Mouse (Mus musculus) forebrain, embryonic 15.5 days (tissue): ENCODE measurements around the gene Vgll4. TPM values are rescaled to one million over a fixed set of nuclear protein-coding genes. Genes with fewer than 3 reads are reported as not detected.
A peak's percentile ranks its signal among the peaks of the same experiment; 100 is the strongest.
"Not testable (repeated sequence)": the region's sequence is repeated elsewhere in the genome, so short reads cannot be mapped to it uniquely, and the experiment has no call there.

Experiments used
- ATAC-seq: fragments of 200-750 bp; cut with Nextera tagmentation; replicated peaks from 2 replicates; pipeline ENCODE4 v1.8.0; 2017; ENCODE audit warnings: mild to moderate bottlenecking, moderate TSS enrichment, moderate library complexity
- H3K27ac ChIP-seq: fragments of 300-500 bp; sonication (generic); replicated peaks from 2 replicates; pipeline ENCODE4 v1.5.1; 2015; ENCODE audit warnings: mild to moderate bottlenecking, inconsistent platforms
- H3K27me3 ChIP-seq: fragments of 300-500 bp; sonication (generic); 2 replicates; pipeline ENCODE4 v1.6.1; 2015; ENCODE audit warnings: inconsistent platforms
- H3K36me3 ChIP-seq: fragments of 300-500 bp; sonication (generic); 2 replicates; pipeline ENCODE4 v1.6.1; 2015; ENCODE audit warnings: mild to moderate bottlenecking, inconsistent platforms
- H3K4me1 ChIP-seq: fragments of 300-500 bp; sonication (generic); 2 replicates; pipeline ENCODE4 v1.6.1; 2015; ENCODE audit warnings: inconsistent platforms
- H3K4me2 ChIP-seq: fragments of 300-500 bp; sonication (generic); replicated peaks from 2 replicates; pipeline ENCODE4 v1.6.1; 2015; ENCODE audit warnings: mild to moderate bottlenecking, inconsistent platforms
- H3K4me3 ChIP-seq: fragments of 300-500 bp; sonication (generic); 2 replicates; pipeline ENCODE4 v1.5.1; 2015; ENCODE audit warnings: mild to moderate bottlenecking, inconsistent platforms
- H3K9ac ChIP-seq: fragments of 300-500 bp; sonication (generic); replicated peaks from 2 replicates; pipeline ENCODE4 v1.6.1; 2015; ENCODE audit warnings: mild to moderate bottlenecking, inconsistent platforms
- H3K9me3 ChIP-seq: fragments of 300-500 bp; sonication (generic); 2 replicates; pipeline ENCODE4 v1.6.1; 2016; ENCODE audit warnings: inconsistent platforms
- WGBS: fragments of 180-500 bp; shearing (Covaris S2); methylation state at CpG from one replicate; pipeline ENCODE4 v1.1.7; 2015; ENCODE audit warnings: mixed read lengths; 5-methylcytosine and 5-hydroxymethylcytosine counted together
- polyA plus RNA-seq: library from polyadenylated mRNA; unstranded; fragments of >200 nt; fragmentation: Nextera tagmentation; extraction: Ambion mirVana; gene quantifications from 2 replicates; pipeline ENCODE4 v1.2.1, GENCODE M21; 2015

The Vgll4 gene
- polyA plus RNA-seq, 1 experiment from 2014 or later = 83.1 TPM

DNA sequence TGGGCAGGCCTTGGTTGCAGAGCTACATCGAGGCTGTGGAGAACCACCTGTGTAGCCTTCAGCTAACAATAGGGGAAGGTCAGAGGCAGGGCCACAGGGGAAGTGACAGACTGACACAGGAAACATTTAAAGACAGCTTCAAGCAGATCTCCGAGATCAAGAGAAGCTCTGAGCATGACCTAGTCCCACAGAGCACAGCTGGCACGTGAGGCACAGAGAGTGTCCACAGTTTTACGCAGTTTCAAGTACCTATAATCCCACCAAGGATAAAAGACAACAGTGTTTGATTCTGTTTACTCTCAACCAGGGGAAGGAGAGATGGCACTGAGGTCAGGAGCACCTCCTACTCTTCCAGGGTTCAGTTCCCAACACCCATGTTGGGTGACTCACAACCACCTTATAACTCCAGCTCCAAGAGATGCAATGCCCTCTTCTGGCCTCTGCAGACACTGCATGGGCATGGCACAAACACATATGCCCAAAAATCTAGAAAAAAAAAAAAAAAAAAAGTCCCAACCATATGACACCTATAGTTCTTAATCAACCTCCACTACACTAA is 75.2 kb downstream of the Vgll4 start:
- H3K4me3 ChIP-seq = no peak overlapping the region
- no peak overlapping the region for H3K9ac ChIP-seq
- H3K4me2 ChIP-seq = no peak overlapping the region
- no peaks in the 10 kb centered on the region for H3K36me3 ChIP-seq
- H3K4me1 ChIP-seq = peaks cover 51% of the 10 kb centered on the region
- no peak for ATAC-seq
- H3K27me3 ChIP-seq = no peaks in the 10 kb centered on the region
- WGBS = 80% methylated on average over 4 of the region's 4 CpGs
- H3K9me3 ChIP-seq = no peaks in the 10 kb centered on the region
- no peak overlapping the region for H3K27ac ChIP-seq

GRCm38 (mm10) chr6:114893427-114894209 is 76.2 kb downstream of the Vgll4 start:
- no peak overlapping the region for H3K4me2 ChIP-seq
- H3K27me3 ChIP-seq = no peaks in the 10 kb centered on the region
- H3K9ac ChIP-seq = no peak overlapping the region
- no peak for ATAC-seq
- no peak overlapping the region for H3K27ac ChIP-seq
- no peaks in the 10 kb centered on the region for H3K9me3 ChIP-seq
- 72% methylated on average over 20 of the region's 20 CpGs for WGBS
- H3K4me3 ChIP-seq = no peak overlapping the region
- peaks cover 54% of the 10 kb centered on the region for H3K4me1 ChIP-seq
- H3K36me3 ChIP-seq = no peaks in the 10 kb centered on the region

GRCm38 (mm10) chr6:114892363-114892762 is 77.4 kb downstream of the Vgll4 start:
- no peak overlapping the region for H3K4me3 ChIP-seq

GRCm38 (mm10) chr6:114891771-114892170 is 78.0 kb downstream of the Vgll4 start:
- H3K9ac ChIP-seq = 0 out of 2 replicates have a peak overlapping the region, but pooled peaks have one; percentile 9
- peak overlapping the region; percentile 26; the same call in 1 of the 2 replicates for H3K4me2 ChIP-seq
- H3K36me3 ChIP-seq = no peaks in the 10 kb centered on the region
- H3K9me3 ChIP-seq = no peaks in the 10 kb centered on the region
- peaks cover 67% of the 10 kb centered on the region for H3K4me1 ChIP-seq
- H3K27ac ChIP-seq = peak overlapping the region; percentile 50
- ATAC-seq = no peak
- no peaks in the 10 kb centered on the region for H3K27me3 ChIP-seq
- 42% methylated on average over 12 of the region's 12 CpGs for WGBS
- no peak overlapping the region for H3K4me3 ChIP-seq

More at GRCm38 (mm10) chr6:114892363-114892762, 77.4 kb downstream of the Vgll4 start:
- Histone ChIP-seq H3K4me2 (peak overlapping the region; percentile 26; the same call in 1 of the 2 replicates), H3K36me3 (no peaks in the 10 kb centered on the region), H3K4me1 (peaks cover 62% of the 10 kb centered on the region), H3K27me3 (no peaks in the 10 kb centered on the region), H3K9ac (0 out of 2 replicates have a peak overlapping the region, but pooled peaks have one; percentile 9), H3K27ac (peak overlapping the region; percentile 50), H3K9me3 (no peaks in the 10 kb centered on the region)
- peak; percentile 61 for ATAC-seq
- WGBS = under 1% methylated on average over 6 of the region's 6 CpGs

DNA sequence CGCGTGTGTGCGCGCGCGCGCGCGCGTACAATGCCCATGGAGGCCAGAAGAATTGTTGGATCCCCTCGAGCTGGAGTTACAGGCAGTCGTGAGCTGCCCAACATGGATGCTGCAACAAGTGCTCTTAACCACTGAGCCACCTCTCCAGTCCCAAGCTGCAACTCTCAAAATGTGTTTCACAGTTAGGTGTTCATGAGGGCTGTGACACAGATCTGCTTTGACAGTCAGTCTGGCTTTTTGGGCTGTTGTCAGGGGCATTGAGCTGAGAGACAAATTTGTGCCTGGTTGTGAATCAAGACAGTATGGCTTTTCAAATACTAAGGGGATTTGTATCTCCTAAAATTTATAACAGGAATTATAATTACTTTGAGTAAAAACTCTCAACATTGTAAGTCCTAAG is 78.5 kb downstream of the Vgll4 start:
- ATAC-seq = no peak
- 75% methylated on average over 12 of the region's 12 CpGs for WGBS
- H3K9me3 ChIP-seq = no peaks in the 10 kb centered on the region
- H3K27me3 ChIP-seq = no peaks in the 10 kb centered on the region
- no peak overlapping the region for H3K9ac ChIP-seq
- no peaks in the 10 kb centered on the region for H3K36me3 ChIP-seq
- H3K4me2 ChIP-seq = no peak overlapping the region
- peaks cover 72% of the 10 kb centered on the region for H3K4me1 ChIP-seq
- no peak overlapping the region for H3K4me3 ChIP-seq
- H3K27ac ChIP-seq = peak overlapping the region; percentile 77

- no peaks in the 10 kb centered on the region for H3K9me3 ChIP-seq
- peak; percentile 17 for ATAC-seq
- WGBS = 27% methylated on average over 19 of the region's 19 CpGs
- no peaks in the 10 kb centered on the region for H3K27me3 ChIP-seq
- peaks cover 78% of the 10 kb centered on the region for H3K4me1 ChIP-seq
- H3K9ac ChIP-seq = no peak overlapping the region
- peak overlapping the region; percentile 77 for H3K27ac ChIP-seq
- H3K4me2 ChIP-seq = peak overlapping the region; percentile 33
- no peaks in the 10 kb centered on the region for H3K36me3 ChIP-seq
- 0 out of 2 replicates have a peak overlapping the region, but pooled peaks have one; percentile 6 for H3K4me3 ChIP-seq
Measured at GRCm38 (mm10) chr6:114890411-114891115, 79.2 kb downstream of the Vgll4 start.

DNA sequence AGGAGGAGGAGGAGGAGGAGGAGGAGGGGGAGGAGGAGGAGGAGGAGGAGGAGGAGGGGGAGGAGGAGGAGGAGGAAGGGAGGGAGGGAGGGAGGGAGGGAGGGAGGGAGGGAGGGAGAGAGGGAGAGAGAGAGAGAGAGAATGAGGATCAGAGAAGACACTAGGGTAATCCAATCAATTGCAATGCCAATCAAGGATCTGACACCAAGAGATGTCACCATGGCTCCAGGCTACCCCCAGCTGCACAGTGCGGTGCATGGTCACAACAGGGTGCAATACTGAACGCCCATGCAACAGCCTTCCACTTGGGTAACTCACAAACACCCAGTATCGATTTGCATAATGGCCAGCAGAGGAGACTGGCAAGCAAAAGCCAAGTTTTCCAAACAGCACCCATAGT is 79.8 kb downstream of the Vgll4 start:
- H3K36me3 ChIP-seq, H3K4me3 ChIP-seq, H3K9ac ChIP-seq, H3K9me3 ChIP-seq, H3K4me2 ChIP-seq, H3K27me3 ChIP-seq, ATAC-seq: not testable (repeated sequence)
- peaks cover 78% of the 10 kb centered on the region for H3K4me1 ChIP-seq
- peak overlapping the region; percentile 77; the same call in 1 of the 2 replicates for H3K27ac ChIP-seq
- WGBS = 29% methylated on average over 3 of the region's 3 CpGs

DNA sequence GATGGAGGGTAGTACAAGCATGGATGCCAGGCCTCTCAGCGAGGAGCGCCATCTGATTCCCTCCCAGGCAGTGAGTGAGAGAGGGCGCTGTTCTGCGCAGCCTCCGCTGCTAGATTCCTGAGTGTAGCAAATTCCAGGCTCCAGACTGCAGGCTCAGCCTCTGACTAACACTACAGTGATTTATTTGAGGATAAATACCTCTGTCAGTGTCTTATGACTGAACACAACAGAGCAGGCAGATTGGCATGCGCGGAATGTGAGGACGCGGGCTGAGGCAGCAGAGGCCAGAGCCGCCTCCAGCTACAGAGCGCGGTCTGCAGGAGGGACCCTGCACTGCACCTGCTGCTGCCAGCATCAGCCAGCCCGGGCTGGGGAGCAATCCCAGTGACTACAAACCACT is 80.9 kb downstream of the Vgll4 start:
- ATAC-seq = peak; percentile 41
- H3K4me1 ChIP-seq = peaks cover 74% of the 10 kb centered on the region
- WGBS = 7% methylated on average over 13 of the region's 13 CpGs

GRCm38 (mm10) chr6:114886504-114887361 is 83.1 kb downstream of the Vgll4 start:
- no peaks in the 10 kb centered on the region for H3K27me3 ChIP-seq
- no peak overlapping the region for H3K4me3 ChIP-seq
- no peaks in the 10 kb centered on the region for H3K9me3 ChIP-seq
- no peak overlapping the region for H3K4me2 ChIP-seq
- no peaks in the 10 kb centered on the region for H3K36me3 ChIP-seq
- peaks cover 74% of the 10 kb centered on the region for H3K4me1 ChIP-seq
- H3K9ac ChIP-seq = no peak overlapping the region
- 64% methylated on average over 11 of the region's 11 CpGs for WGBS
- ATAC-seq = no peak
- no peak overlapping the region for H3K27ac ChIP-seq

More for the DNA sequence above, 80.9 kb downstream of the Vgll4 start:
- Histone ChIP-seq H3K27me3 (no peaks in the 10 kb centered on the region), H3K4me2 (peak overlapping the region; percentile 1; the same call in 1 of the 2 replicates), H3K9me3 (no peaks in the 10 kb centered on the region), H3K36me3 (no peaks in the 10 kb centered on the region), H3K4me3 (no peak overlapping the region), H3K27ac (peak overlapping the region; percentile 62), H3K9ac (no peak overlapping the region)

- Histone ChIP-seq H3K4me1 (peaks cover 74% of the 10 kb centered on the region), H3K4me2 (no peak overlapping the region), H3K9ac (no peak overlapping the region), H3K27ac (no peak overlapping the region), H3K36me3 (no peaks in the 10 kb centered on the region), H3K9me3 (no peaks in the 10 kb centered on the region), H3K4me3 (no peak overlapping the region), H3K27me3 (no peaks in the 10 kb centered on the region)
- 87% methylated on average over 6 of the region's 6 CpGs for WGBS
- no peak for ATAC-seq
Measured at GRCm38 (mm10) chr6:114886012-114886411, 83.8 kb downstream of the Vgll4 start.

- no peaks in the 10 kb centered on the region for H3K9me3 ChIP-seq
- peaks cover 73% of the 10 kb centered on the region for H3K4me1 ChIP-seq
- WGBS = 84% methylated on average over 5 of the region's 5 CpGs
- H3K27me3 ChIP-seq = no peaks in the 10 kb centered on the region
- no peak for ATAC-seq
- H3K36me3 ChIP-seq = no peaks in the 10 kb centered on the region
- no peak overlapping the region for H3K9ac ChIP-seq
- no peak overlapping the region for H3K4me3 ChIP-seq
- H3K27ac ChIP-seq = 0 out of 2 replicates have a peak overlapping the region, but pooled peaks have one; percentile 97
- no peak overlapping the region for H3K4me2 ChIP-seq
Measured at GRCm38 (mm10) chr6:114885129-114885528, 84.7 kb downstream of the Vgll4 start.
